Mouse (Mus musculus) heart, postnatal 14 days (tissue): ENCODE measurements at regions not wholly inside any gene's neighbourhood (a gene's known extent, or its start where the extent isn't known, plus 50 kb on each side); places are given as distances from the start of the nearest gene placed in this dataset.

Experiments
- DNase-seq, 2 experiments: peaks; one replicate each; pipeline ENCODE4 v3.0.0; 2021 to 2022
- intact Hi-C: fragments of 180-260 bp; cut with DNase I; formaldehyde crosslinking; loops from one replicate; pipeline ENCODE4 v1.15.1; 2025

- intact Hi-C loops, result no loop called here
Observed at GRCm38 (mm10) chr4:31463130-31463698, 500.7 kb upstream of the Map3k7 start.

GRCm38 (mm10) chr4:31468306-31468705 is 495.6 kb upstream of the Map3k7 start:
- intact Hi-C loops, result no loop called here
- no peak for DNase-seq

More at GRCm38 (mm10) chr4:31463130-31463698, 500.7 kb upstream of the Map3k7 start:
- no peak for DNase-seq

DNA sequence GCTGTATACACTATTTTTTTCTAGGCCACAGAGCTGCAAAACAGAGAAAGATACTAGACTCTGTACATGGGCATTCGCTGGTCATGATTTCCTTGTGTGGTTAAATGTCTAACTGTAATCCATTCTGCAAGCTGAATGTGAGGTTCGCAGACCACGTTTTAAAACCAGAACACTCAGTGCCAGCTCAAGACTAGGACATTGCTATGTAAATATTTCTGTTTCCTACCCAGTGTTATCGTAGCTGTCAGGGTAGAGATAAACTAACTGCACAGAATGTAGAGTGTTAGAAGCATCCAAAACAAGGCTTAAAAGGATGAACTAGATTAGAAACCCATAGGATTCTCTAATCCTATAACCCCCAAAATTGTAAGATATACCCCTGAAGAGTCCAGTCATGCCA is 494.1 kb upstream of the Map3k7 start:
- intact Hi-C loops, result no loop called here
- DNase-seq, result no peak

DNA sequence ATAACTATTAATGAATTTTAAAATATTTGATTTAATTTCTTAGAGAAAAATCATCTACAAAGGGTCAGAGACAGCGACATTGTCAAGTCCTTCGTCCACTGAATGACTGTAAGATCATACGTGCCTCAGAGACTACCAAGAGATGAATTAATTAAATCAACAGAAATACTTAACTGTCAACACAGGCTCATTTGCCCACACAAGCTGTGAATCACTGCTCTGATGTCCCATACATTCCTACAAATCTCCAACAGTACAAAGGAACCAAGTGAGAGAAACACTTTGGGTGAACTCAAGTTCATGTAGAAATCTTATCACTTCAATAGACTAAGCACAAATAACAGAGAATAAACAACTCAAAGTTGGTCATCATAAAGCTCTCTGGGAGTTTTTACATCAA is 471.4 kb upstream of the Map3k7 start:
- DNase-seq, result no peak
- intact Hi-C loops, result no loop called here

GRCm38 (mm10) chr4:31493087-31493511 is 470.8 kb upstream of the Map3k7 start:
- no peak for DNase-seq
- intact Hi-C loops, result no loop called here

DNA sequence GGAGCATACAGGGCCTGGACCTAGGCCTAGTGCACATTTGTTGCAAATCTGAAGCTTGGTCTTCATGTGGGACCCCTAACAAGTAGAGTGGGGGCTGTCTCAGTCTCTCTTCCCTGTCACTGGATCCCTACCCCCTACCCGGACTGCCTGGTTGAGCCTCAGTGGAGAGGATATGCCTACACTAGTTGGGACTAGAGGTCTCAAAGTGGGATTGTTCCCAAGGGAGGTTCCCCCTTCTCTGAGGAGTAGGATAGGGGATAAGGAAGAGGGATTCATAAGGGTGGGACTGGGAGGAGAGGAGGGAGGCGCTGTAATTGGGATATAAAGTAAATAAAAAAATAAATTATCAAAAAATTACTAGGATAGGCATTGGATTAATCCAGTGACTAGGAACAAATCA is 464.0 kb upstream of the Map3k7 start:
- intact Hi-C loops, result no loop called here

DNA sequence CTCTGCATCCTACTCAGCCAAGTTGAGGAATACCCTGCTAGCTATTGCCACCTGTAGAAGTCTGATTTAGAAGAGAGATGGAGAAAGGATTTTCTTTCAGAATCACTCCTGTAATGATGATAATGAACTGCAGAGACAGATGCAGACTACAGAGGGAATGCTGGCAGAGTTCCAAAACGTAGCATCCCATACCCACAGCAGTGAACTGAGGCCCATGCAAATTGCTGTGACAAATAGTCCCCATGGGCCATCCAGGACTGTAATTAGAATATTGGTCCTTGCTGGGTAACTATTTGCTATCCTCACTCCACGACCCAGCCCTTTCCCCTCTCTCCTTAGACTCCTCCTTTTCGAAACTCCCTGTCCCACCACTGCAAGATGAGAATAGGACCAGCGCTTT is 463.5 kb upstream of the Map3k7 start:
- no peak for DNase-seq
- intact Hi-C loops, result no loop called here

More for the DNA sequence above, 464.0 kb upstream of the Map3k7 start:
- DNase-seq, result no peak

- intact Hi-C loops, result no loop called here
- DNase-seq, result peak in 1 of 2 experiments; percentile 2
Observed at GRCm38 (mm10) chr4:31525638-31526207, 438.2 kb upstream of the Map3k7 start.

DNA sequence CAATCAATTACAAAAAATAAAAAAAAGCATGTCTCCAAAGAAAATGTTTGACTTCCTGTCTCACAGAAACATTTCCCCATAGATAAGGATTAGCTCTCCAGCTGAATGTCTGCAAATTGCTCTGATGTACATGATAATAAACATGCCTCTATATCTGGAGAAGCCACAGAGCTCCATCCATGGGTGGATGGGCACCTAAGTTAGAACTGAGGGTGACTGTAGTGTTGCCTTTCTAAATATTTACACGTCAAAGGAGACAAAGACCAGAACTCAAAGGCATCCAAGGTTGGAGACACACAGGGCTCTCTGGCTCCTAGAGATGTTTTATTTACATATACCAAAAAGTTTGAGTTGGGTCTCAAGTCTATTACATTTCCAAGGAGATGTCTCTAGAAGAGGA is 427.1 kb upstream of the Map3k7 start:
- no peak for DNase-seq

DNA sequence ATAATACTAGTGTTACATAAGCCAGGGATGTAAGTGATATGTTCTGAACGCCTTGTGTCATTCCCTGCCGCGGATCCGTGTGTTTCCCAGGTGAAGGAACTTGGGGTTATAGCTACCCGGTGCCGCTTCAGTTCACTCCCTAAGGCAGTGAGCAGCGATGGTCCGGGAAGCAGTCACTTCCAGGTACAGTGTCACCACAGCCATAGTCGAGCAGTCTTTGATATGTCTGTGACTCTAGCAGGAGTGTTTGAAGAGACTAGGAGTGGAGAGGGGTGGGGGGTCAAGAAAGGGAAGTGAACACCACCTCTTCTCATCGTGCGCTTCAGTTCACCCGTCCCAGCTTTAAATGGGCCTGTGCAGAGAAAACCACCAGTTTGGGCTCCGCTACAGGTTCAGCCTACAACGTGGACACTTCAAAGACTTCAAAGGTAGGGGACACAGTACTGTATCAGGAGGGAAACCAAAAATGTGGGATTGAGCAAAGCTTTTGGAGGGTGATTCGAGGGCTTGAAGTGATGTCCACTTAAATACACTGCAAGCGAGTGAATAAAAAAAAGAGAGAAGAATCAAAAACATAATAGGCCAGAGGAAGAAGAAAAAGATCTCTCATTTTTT is 410.0 kb upstream of the Map3k7 start:
- no peak for DNase-seq
- intact Hi-C loops, result no loop called here

More for the DNA sequence above, 427.1 kb upstream of the Map3k7 start:
- intact Hi-C loops, result no loop called here

DNA sequence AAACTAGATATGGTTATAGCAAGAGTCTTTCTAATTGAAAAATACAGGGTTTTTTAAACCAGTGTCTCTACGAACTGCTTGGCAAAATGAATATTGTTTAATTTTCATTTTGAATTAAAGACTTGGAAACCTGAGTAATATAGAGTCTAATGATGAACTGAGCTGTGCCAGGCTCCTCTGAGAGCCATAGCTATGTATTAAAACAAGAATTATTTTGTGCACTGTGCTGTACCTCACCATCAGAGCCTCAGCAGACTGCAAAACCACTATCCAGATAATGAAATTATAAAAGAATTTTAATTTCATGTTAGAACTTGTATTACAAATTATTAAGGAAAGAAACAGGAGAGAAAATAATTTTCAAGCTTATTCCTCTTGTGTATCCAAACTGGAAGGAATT is 408.8 kb upstream of the Map3k7 start:
- intact Hi-C loops, result no loop called here
- DNase-seq, result no peak

DNA sequence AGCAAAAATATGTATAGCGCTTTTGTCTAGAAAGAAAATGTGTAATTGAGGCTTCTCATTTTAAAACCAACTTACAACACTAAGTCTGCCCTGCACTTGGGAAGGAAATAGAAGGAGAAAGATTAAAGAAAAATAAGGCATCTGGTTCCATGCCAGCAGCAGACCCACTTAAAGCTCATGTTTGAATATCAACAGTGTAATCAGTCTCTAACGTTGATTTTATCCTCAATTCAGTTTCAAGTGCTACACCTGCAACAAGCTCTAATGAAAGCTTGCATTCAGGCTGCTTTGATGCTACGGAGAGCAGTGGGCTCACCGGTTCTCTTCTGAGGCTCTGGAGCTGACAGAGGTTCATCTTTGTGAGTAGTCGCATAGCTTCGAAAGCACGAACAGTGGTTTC is 406.6 kb upstream of the Map3k7 start:
- no peak for DNase-seq
- intact Hi-C loops, result no loop called here

DNA sequence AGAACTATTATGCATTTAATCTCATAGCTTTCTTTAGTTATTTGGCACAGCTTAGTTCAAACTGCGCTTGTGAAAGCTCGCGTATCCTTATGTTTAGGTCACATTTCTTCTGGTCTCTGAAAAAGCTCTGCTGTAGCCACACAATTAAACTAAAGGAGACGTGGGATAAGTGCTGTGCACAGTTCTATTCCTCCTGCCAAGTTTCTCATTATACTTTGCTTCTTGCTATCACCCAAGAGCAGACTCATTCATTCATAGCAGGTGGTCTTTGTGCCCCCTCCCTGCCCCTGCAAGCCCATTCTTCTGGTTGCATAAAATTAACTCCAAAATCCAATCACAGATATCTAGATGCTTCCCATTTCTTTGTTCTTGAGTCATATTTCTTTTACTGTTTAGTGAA is 403.6 kb upstream of the Map3k7 start:
- no peak for DNase-seq
- intact Hi-C loops, result loop anchor here (10.0 kb wide), 1 partner anchor 136 kb away; no protein-coding TSS in a partner anchor

- intact Hi-C loops, result loop anchor here (10.0 kb wide), 1 partner anchor 136 kb away; no protein-coding TSS in a partner anchor
Observed at GRCm38 (mm10) chr4:31561183-31561582, 402.7 kb upstream of the Map3k7 start.

DNA sequence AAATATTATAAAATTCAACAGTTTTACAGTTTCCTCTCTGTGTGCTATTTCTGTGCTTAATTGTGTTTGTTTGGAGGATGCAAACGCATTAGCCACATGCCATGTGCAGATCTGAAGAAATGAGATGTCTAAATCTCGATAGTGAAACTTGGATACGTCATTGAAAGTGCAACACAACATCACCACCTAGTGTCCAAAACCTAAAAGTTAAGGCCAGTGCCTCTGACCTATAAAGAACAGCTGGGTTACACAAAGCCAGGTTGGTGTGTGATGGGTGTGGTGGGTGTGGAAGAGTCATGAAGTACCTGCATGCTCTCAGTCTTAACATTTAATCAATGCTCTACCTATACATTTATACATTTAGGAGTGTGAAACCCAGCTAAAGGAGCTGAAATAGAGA is 402.1 kb upstream of the Map3k7 start:
- DNase-seq, result peak in 1 of 2 experiments; percentile 24
- intact Hi-C loops, result loop anchor here (10.0 kb wide), 1 partner anchor 137 kb away; no protein-coding TSS in a partner anchor

More at GRCm38 (mm10) chr4:31561183-31561582, 402.7 kb upstream of the Map3k7 start:
- no peak for DNase-seq

DNA sequence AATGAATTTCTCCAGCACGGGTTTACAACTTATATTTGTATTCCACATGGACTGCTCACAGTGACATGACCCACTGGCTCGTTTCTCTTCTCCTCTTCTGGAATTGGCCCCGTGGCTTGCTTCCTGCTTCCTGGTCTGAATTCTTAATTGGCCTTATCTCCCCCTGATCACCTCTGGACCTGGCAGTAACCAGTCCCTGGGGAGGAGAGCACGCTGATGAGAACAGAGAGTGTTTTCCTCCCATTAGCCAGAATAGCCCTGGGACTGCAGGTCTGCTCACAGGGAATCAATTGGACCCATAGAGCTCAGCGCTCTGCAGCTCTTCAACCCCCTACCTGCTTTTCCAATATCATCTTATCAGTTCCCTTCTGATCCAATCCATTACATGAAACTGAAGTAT is 397.7 kb upstream of the Map3k7 start:
- intact Hi-C loops, result loop anchor here (10.0 kb wide), 1 partner anchor 141 kb away; no protein-coding TSS in a partner anchor
- peak; percentile 8 to 14 for DNase-seq

DNA sequence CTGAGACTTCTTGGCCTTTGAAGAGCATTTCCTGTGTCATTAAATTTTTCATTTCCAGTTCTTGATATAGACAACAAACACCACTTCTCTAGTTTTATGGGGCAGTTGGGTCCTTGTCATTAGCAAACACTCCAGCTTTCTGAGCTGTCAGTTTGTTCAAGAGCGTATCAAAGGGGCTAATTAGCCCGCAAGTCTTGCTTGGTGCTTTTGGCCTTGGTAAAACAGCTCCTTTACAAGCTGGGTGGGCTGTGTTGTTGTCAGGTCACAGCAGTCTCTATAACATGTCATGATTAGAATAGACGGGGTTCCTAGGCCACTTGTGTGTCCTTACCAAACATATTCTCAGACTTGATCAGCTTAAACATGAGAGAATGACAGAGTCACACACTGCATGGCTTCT is 397.1 kb upstream of the Map3k7 start:
- DNase-seq, result no peak
- intact Hi-C loops, result loop anchor here (10.0 kb wide), 1 partner anchor 142 kb away; no protein-coding TSS in a partner anchor

- DNase-seq, result no peak
- intact Hi-C loops, result loop anchor here (10.0 kb wide), 1 partner anchor 145 kb away; no protein-coding TSS in a partner anchor
Observed at GRCm38 (mm10) chr4:31569687-31570086, 394.2 kb upstream of the Map3k7 start.

DNA sequence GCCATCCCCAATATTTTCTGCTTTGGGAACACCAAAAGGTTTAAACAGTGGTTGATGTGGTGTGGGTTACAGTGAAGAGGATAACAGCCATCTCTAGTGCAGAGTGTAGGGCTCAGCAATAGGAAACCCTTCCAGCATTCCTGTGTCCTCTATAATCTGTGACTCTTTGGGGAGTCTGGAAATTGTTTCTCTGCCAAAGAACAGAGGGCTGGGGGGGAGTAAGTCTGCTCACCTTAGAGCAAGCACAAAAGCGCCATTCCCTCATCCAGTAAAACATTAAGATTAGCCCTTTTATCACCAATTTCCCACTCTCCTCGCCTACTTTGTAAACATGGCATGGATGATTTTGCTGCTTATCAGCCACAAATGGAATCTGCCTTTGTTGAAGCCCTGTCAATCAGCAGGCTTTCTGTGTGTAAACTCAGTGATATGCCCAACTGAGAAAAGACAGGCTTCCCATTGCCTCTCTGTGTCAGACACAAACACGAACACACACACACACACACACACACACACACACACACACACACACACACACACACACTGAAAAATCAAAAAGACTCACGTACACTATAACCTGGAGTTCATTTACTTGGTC is 386.8 kb upstream of the Map3k7 start:
- DNase-seq, result no peak

DNA sequence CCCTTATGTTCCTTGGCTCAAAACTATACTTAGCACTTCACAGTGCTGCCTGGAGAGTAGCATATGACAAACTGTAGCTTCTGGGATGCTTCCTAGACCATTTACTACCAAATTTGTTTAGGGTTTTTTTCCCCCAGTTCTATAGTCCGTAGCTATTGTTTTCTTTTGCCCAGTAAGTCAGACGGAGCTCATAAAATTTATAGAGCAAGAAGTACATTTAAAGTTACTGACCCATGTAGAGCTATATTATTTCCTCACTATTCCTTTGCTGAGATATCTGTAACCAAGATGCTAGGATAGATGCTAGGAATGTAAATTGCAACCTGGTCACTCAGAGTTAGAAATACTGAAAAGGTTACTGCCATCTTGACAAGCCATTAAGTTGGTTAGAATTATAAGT is 380.4 kb upstream of the Map3k7 start:
- intact Hi-C loops, result no loop called here
- no peak for DNase-seq

More for the DNA sequence above, 386.8 kb upstream of the Map3k7 start:
- intact Hi-C loops, result no loop called here

DNA sequence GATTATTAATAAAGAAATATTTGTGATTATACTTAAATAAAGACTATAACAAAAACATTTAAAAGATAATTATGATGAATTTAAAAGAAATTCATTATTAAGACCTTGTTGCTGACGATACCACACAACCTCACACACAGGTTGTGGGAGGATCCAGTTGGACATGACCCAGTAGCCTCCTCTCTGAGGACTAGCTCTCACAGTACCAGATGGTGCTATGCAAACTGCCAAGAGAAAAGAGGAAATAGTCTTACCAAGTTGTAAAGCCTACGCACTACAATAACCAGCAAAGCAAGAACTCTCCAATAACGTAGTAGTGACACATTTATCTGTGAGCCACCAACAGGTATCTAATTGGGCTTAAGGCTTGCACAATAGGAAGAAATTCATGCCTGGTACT is 379.7 kb upstream of the Map3k7 start:
- intact Hi-C loops, result no loop called here
- DNase-seq, result no peak
